Mouse (Mus musculus) right cerebral cortex, postnatal 4 days (tissue): ENCODE measurements at regions not wholly inside any gene's neighbourhood (a gene's known extent, or its start where the extent isn't known, plus 50 kb on each side); places are given as distances from the start of the nearest gene placed in this dataset.
"Not testable (repeated sequence)": the region's sequence is repeated elsewhere in the genome, so short reads cannot be mapped to it uniquely, and the experiment has no call there.

ENCODE experiments used
- DNase-seq: peaks from one replicate; pipeline ENCODE4 v3.0.0-alpha.2; 2022

DNA sequence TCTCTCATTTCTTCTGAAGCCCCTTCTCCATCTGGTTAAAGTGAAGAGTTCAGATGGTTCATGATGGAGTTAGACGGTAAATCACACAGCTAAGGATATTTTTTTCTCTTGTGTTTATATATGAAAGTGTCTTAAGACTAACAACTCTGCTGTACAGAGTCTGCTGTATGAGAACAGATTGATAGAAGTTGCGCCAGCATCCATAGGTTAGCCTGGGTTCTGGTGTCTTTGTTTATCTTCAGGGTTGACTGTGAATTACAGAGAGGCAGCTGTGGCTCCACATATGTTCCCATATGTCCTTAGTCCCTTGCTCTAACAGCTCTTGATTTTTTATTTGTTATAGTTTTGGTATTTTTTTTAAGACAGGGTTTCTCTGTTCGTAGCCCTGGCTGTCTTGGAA, 334.9 kb upstream of the Api5 start:
- DNase-seq, result no peak

DNA sequence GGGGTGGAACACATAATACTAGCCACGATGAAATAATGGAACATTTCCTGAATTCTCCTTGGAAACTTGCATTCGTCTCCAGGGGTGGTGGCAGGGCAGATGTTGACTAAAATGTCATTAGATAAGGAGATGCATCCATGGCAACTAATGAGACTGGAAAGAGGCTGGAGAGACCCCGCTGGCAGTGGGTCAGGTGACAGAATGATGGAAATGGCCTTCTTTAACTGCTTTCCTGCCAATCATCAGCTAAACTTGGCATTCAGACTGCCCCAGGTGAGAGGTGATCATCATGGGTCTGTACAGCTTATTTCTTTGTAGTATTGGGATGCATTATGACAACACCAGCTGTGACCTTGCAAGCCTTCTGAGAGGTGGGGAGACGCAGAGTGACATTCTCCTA, 334.3 kb upstream of the Api5 start:
- no peak for DNase-seq

DNA sequence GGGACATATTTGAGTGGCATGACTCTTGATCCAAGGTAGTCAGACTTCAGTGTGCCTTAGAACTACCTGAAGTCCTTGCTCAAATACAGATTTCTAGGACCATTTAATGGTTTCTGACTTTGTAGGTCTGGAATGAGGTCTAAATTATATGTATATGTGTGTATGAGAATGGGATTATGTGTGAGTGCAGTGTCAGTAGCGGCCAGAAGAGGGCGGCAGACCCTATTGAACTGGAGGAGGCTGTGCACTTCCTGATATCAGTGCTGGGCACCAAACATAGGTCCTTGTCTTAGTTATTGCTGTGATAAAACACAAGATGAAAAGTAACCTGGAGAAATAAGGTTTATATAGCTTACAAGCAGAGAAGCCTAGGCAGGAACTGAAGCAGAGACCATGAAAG, 328.6 kb upstream of the Api5 start:
- peak; percentile 9 for DNase-seq

DNA sequence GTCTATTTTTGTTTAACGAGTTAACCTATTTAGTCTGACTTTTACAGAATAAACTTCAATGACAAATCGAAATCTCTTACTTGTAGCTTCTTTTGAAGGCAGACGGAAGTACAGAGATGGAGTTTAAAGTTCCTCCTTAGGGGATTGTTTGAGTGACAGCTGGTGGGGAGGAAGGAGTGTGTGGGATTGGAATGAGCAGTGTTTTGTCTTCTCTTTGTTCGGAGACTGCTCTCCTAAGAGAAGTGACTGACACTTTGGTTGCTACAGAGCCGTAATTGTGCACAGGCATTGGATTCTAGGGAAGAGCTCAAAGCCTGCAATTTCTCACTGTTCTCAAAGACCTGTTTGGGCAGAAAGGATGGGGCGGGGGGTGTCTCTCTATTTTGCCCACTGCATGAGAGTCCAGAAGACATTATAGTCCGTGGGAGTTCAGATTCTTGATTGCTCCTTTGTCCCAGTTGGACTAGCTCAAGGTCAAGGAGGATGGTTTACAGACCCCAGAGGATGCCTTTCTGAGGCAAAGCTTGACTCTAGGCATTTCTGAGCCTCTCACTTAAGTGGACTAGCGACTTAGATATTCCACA, 327.0 kb upstream of the Api5 start:
- no peak for DNase-seq

- DNase-seq, result no peak
These were observed 326.5 kb upstream of the Api5 start for GRCm38 (mm10) chr2:94764451-94764850.

- peak; percentile 42 for DNase-seq
These were observed 310.3 kb upstream of the Api5 start for GRCm38 (mm10) chr2:94748161-94748711.

DNA sequence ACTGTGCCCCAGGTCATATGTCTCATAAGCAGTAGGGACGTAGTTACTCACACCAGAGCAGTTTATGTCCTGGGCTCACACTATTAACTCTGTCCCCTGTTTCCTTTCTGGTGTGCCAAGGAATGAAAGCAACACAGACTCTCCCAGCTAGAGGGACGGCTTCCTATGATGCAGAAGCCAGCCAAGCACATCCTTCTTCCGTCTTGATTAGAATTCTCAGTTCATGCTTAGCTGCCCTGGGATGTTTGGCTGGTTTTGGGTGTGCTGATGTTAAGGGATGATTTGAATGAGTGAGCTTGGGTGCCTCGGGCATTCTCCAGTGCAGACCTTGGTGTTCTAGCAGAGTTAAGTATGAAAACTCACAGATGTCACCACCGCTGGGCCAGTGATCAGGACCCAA, 291.9 kb upstream of the Api5 start:
- DNase-seq, result no peak

DNA sequence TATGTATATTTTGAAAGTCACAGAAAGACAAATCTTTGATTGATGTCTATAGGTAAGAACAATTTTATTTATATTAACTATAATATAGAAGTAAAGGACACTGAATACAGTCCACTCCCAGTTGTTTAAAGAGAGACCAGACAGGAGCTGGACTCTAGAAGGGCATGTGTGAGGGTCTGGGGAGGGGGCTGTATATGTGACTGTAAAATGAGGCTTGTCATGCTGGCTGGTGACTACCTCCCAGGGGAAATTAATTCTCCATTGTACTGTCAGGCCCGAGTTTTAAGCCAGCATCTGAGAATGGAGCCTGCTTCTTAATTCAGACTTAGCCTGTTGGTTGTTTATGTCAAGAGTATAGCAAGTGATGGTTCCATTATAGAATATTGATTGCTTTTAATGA, 261.4 kb upstream of the Api5 start:
- DNase-seq, result no peak

DNA sequence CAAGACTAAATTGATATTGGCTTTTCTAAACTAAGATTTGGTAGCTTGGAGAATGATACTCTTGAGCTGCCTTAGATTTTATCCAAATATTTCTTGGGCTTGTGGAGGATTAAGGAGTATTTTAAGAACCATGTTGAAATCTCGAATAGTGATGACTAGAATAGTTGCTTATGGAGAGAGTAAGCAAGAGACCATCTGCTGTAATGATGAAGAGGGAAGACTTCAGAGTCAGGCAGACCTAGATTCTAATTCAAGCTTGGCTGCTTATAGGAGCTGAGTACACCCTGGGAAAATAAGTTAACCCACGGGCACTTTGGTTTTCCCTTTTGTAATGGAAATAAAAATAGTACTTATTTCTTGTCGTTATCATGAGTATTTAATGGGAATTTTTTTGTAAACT, 257.3 kb upstream of the Api5 start:
- DNase-seq, result no peak

- DNase-seq, result no peak
These were observed 252.6 kb upstream of the Api5 start for GRCm38 (mm10) chr2:94690560-94690959.

DNA sequence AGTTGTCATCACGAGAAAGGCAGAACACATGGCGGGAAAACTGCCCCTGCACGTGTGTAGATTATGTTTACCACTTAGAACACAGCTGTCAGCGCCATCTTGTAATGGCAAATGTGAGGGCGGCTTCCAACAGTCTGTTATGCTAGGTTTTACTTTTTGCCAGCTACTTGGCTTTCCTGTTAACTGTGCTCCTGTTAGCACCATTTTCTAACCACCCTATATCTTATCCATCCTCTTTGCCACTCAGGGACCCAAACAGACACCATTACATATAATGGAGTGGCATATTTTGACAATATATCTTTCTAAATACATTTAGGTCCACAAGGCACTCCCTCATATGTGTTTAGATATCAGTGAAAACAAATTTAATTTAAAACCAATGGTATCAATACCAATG, 247.7 kb upstream of the Api5 start:
- DNase-seq, result not testable (repeated sequence)

DNA sequence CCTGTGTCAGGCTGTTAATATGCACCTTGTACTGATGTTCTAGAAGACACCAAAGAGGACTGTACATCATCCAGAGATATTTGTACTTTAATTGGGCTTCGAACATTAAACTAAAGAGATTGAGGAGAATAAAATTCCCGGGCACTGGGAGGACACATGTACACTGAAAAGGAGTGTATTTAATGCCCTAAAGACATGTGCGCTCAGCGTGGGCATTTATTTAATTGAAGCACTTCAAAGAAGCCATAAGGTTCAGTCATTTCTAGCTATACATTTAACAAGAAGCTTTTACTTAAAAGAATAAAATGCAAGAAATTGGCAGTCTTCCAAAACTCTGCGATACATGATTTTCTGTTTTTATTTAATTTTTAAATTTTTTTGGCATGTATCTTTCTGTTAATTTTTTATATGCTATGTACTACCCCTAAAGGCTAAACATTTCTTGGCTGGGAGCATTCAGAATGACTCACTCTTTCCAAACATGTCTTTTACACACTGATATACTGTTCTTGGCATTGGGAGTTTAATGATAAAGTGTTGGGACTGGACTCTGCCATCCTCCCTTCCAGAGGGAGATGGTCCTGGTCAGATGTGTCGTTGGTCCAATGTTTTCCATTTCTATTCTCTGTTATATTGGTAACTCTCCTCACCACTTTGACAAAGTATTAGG, 242.3 kb upstream of the Api5 start:
- DNase-seq, result no peak

DNA sequence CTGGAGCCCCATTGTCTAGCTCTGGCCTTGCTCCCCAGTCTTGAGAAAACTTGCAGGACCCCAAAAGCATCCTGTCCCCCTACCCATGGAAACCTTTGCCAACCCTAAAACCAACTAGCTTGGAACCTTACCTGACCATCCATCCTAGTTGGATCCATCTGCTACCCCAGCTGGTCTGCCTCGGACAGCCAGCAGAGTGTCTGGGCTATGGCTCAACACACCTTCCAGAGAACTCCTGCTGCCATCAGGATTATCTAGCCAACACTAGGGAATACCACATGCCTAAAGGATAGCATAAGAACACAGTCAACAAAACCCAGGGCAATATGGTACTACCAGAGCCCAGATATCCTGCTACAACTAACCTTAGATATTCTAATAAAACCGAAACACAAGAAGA, 227.9 kb upstream of the Api5 start:
- no peak for DNase-seq

DNA sequence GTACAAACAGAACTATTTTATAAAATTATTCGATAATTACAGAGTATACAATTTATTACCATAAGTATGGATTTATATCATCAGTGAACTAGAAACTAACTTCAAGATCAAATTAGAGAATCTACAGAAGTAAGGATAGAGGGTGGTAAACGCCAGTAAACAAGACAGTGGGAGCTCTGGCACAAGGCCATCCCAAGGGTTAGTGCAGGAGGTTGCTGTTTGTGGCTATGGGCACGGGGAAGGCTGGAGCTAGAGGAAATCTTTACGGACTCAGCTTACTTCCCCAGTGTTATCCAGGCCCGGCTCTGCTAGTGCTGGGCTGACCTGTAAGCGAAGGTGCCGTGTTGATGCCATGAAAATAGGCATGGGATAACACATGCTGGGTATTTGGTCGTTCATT, 220.5 kb upstream of the Api5 start:
- no peak for DNase-seq
